Mouse (Mus musculus): Measurements from ENCODE around the gene Tmem259. TPM values are rescaled to one million over a fixed set of nuclear protein-coding genes. Genes with fewer than 3 reads are reported as not detected.

Tmem259 gene
- total RNA-seq, 2 experiments from 2014 or later = 120 TPM

- DNase-seq = peak; percentile 38 to 40
Measured at GRCm38 (mm10) chr10:79934794-79935569, 49.1 kb downstream of the Tmem259 start.

DNA sequence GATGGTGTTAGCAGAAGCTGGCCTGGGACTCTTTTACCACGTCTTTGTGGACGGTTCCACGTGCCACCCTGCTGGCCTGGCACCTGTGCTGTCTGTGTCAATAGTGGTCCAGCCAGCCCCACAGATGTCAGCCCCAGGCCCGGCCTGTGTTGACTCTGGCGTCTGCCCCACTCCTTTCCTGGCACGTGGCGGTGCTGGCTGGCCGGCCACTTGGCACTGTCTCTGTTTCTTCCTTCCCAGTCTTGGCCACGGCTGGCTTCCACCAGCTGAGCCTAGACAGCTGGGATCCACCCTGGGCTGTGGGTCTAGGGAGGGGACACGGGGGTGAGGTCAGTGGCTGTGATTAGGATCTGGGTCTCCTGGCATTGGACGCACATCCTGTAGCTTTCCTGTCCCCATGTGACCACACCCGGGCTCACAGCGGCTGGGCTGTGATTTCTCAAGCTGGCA, 49.8 kb downstream of the Tmem259 start:
- peak; percentile 93 to 95 for DNase-seq

DNA sequence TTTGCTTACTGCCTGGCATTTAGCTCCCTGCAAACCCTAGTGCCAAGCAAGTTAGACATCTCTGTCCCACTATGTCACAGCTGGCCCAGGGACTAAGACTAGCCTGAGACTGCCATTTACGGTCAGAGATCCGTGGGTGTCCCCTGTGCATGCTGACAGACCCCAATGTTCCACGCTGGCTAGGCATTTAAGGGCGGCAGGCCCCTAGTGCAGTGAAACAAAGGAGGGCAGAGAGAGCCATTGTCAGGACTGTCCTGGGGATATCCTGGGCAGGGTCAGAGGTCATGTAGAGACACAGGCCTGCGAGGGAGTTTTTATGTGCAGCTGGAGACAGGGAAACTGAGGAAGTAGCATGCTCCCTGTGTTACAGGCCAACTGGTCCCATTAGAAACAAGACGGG, 50.3 kb downstream of the Tmem259 start:
- no peak for DNase-seq

DNA sequence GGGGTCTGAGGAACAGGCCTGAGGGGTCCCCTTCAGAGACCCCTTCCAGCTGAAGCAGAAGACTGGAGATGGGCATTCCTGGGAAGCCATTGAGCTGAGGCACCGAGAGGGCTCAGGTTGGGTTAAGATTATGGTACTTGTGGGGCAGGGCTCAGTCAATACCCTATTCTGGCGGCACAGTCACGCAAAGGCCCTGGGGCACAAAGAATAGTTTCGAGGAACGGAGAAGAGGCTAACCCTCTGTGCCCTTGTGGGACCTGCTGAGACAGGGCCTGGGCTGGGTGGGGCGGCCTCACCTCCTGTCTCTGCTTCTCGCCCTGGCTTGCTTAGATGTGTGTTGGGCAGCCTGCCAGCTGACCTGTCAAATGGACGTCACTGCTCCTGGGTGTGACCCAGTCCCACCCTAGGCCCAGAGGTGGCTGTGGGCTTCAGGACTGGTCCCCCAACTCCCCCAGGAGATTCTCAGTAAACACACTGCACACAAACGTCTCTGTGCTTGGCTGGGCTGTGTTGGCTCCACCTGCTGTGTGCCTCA, 50.9 kb downstream of the Tmem259 start:
- peak; percentile 35 to 36 for DNase-seq

GRCm38 (mm10) chr10:79932736-79933135, 51.4 kb downstream of the Tmem259 start:
- DNase-seq = peak; percentile 76 to 86

GRCm38 (mm10) chr10:79931797-79932196, 52.3 kb downstream of the Tmem259 start:
- no peak for DNase-seq

GRCm38 (mm10) chr10:79930826-79931186, 53.3 kb downstream of the Tmem259 start:
- no peak for DNase-seq

DNA sequence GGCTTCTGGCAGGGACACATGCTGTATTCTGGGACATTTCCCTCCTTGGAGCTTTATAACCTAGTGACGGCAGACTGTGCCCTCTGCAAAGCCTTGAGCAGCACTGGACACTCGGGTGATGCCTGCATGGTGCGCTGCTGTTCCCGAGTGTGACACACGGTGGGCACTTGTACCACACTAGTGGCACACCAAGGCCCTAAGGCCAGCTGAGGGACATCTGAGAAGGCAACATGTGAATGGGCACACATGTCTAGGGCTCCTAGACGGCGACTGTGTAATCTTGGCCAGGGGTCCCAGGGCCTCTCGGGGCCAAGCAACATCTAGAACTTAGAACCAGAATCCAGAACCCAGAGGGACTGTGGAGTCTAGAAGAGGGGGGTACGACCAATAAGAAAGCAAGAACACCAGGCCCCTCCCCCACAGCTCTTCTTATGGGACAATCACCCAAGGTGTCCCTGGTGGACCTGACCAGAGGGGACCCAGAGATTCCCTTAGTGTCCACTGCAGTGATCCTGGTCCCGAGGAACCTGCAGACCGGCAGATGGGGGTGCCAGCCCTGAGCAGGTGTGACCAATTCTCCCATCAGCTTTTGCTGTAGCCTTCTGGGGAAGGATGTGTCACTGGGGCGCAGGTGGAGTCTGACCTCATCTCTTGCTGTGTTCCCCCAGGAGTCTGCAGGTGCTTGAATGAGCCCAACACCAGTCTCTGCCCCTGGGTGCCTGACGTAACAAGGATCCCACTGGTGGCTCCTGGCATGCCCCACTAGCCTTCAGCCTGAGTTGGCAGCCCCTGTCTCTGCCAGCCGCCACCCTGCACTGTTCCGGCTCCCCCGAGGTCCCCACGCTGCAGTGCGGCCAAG, 53.9 kb downstream of the Tmem259 start:
- DNase-seq = peak in 1 of 2 experiments; percentile 13

GRCm38 (mm10) chr10:79928907-79929701, 55.0 kb downstream of the Tmem259 start:
- no peak for DNase-seq

DNA sequence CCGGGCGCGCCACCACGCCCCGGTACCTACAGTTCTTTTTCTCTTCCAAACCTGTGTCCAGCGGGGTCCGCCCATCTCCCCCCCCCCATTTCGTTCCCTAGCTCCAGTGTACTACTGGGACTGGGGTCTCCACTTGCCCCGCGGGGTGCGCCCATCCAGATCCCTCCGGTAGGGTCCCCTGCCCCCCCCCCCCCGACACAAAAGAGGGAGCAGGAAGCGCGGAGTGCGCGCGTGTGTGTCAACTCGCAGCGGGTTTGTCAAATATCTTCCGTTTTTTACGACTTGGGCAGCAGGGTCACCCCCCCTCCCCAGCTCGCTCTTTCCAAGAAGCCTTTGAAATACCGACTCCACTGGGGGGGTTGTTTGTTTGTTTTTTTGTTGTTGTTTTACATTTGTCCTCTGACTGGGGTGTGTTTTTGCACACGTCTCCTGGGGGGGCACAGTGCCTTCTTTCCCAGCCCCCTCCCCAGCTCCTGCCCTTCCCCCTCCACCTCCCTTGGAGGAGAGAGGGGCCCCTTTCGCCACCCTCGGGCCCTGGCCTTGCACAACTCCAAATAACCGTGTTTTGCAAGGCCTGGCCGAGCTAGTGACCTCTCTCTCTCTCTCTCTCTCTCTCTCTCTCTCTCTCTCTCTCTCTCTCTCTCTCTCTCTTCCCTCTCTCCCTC, 56.0 kb downstream of the Tmem259 start:
- peak; percentile 35 to 36 for DNase-seq

DNA sequence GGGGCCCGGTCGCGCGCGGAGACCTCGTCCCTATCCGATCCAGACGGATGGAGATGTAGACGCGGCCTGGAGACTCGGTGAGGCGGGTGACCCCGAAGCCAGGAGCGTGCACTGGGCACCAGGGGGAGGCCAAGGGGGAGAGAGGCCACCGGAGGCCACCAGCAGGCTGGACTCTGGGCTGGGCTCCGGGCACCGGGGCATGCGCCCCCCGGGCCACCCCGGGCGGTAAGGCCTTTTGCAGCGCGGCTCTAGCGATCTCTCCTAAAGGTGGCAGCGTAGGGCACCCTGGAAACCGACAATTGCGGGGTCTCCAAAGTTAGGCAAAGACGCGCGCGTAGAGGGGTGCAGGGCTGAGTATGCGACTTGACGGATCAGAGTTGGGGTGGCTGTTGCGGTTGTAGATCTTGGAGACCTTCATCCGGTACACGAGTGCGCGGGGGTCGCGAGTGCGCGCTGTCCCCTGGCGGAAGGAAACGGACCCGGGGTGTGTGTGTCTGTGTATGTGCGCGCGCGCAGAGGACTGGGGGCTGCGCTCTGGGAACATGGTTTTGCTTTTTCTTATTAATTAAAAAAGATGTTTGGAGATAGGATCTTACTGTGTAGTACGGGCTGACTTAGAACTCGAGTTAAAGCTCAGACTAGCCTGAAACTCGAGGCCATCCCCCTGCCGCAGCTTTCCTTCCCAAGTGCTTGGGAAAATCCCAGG, 56.7 kb downstream of the Tmem259 start:
- DNase-seq = peak; percentile 52 to 76

DNA sequence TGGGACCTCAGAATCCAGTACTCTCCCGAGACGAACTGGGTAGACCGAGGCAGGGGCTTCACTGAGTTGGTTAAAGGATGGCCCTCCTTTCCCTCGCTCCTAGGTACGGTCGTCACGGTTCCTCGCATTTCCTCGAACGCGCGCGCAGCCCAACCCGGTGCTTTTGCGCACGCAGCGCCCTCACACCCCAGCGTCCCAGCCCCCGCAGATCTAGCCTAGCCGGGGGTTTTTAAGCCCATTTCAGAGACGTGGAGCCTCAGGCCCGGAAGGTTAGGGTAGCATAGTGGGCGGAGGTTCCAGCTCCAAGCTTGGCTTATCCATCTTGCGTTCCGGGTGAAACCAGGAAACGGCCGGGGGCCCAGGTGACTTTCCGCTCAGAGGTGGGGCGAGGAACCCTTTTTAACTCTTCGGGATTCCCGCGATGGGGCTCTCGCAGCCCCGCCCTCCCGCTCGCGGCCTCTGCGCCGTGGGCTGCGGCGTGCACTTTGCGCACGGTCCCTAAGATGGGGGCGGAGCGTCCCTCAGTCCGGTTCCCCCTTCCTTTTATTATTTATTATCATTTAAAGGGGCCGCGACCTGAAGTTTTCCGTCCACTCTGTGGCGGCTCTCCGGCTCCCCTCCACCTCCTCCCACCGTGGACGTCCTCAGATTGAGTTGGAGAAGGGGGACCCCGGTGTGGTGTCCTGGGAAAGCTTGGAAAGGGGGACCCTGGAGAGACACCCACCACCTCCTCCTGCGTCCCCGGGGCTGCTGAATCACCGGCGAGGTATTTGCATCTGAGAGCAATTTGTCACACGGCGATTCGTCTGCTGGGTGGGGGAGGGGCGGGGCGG, 57.4 kb downstream of the Tmem259 start, which contains the start of gene Arid3a:
Gene Arid3a (plus strand): TSS at position 553 of the 833 bp plus-strand sequence.
- DNase-seq = peak; percentile 92 to 93

GRCm38 (mm10) chr10:79925785-79926490, 58.2 kb downstream of the Tmem259 start:
- DNase-seq = peak in 1 of 2 experiments; percentile 66

GRCm38 (mm10) chr10:79924998-79925784, 58.9 kb downstream of the Tmem259 start:
- DNase-seq = peak; percentile 91 to 98

Measured in heart, adult 18-20 months (tissue).